Mouse (Mus musculus): ENCODE data around the gene Gm12355. TPM values are rescaled to one million over a fixed set of nuclear protein-coding genes. Genes with fewer than 3 reads are reported as not detected.

Gm12355 gene
- polyA plus RNA-seq, 1 experiment = not detected

DNA sequence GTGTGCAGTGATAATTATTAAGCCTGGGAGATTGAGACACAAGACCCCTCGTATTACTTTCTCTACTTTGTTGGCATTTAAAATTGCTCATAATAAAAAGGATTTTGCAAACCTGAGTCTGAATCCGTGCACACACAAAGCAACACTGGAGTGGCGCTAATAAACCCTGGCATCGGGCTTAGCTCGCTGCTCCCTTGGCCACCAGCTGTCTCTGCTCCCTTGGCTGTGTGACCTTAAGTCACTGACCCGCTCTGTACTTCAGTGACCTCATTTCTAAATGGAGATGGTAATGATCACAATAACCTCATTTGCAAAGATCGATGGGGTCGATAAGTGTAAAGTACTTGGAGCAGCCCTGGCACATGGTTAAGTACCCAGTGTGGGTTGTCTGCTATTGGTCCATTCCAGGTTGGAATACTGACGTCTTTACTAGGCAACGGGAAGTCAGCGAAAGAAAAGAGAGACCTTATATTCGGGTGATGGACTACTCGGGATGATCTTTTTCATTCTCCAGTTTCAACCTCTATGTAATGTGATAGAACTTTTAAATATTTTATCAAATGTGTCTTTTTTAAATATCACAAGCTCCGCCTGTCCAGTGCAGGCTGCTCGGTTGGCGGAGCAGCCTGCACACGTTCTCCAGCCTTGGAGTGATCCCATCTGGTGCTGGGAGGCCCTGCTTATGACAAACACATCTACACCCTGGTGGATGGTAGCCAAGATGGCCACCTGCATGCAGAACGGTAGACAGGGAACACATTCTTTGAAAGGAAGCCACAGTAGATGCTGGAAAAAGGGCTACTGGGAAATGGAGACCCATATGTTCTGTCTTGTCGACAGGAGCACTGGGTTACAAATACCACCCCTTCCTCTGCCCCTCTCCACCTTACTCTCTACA lies 34.7 kb downstream of the Gm12355 start:
- WGBS = 63% methylated on average over 19 of the region's 19 CpGs
- no peak for DNase-seq
- peaks cover 8% of the 10 kb centered on the region; the same call in 1 of the 2 replicates for H3K4me1 ChIP-seq (ENCODE audit: control insufficient read depth, insufficient read depth, low read length)
- TF ChIP-seq CTCF (IDR thresholded peaks at IDR 0.05; ENCODE audit: insufficient read depth, low read length) = no peak
- no peak for TF ChIP-seq POLR2A (IDR thresholded peaks at IDR 0.05; ENCODE audit: borderline replicate concordance, extremely low read depth, low read depth, low read length)
- no peak overlapping the region for H3K4me3 ChIP-seq (replicated peaks; ENCODE audit: extremely low read depth, low read depth, low read length)

DNA sequence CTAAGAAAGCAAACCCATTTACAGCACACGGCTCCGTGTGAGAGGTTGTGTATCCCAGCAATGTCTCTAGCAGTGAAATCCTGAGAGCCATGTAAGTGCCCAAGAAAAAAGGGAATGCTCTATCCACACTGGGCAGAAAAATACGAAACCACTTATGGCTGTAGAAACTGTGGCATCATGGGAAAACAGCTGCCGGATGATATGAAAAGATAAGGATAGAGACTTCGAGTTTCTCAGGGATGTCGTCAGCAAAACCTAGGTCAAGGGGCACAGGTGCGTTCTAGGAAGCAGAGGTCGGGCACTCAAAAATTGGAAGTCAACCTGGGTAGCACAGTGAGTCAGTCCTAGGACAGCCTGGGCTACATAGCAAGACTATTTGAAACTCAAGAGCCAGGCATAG lies 36.2 kb downstream of the Gm12355 start:
- Histone ChIP-seq H3K4me3 (replicated peaks; ENCODE audit: extremely low read depth, low read depth, low read length) (no peak overlapping the region), H3K4me1 (ENCODE audit: control insufficient read depth, insufficient read depth, low read length) (peaks cover 8% of the 10 kb centered on the region; the same call in 1 of the 2 replicates)
- no peak for DNase-seq
- TF ChIP-seq CTCF (IDR thresholded peaks at IDR 0.05; ENCODE audit: insufficient read depth, low read length) (no peak), POLR2A (IDR thresholded peaks at IDR 0.05; ENCODE audit: borderline replicate concordance, extremely low read depth, low read depth, low read length) (no peak)
- WGBS = 71% methylated on average over 8 of the region's 8 CpGs

DNA sequence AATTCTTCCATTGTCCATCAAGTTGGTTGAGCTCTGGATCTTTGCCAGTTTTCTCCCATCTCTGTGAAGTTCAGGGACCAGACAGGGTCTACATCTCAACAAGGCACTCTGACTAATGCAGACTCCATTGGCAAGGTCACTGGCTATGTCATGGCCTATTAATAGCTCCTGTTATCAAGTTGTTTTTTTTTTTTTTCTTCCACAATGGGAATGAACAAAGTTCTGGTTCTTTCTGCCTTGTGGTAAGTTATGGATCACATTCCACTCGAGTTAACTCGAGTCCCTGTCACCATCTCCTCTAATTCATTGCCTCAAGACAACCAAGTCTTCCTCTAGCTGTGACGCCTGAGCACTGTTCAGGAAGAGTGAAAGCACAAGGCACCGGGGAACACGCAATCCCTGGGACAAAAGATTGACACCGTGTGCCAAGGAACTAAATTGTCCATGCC lies 36.6 kb downstream of the Gm12355 start:
- no peak overlapping the region for H3K4me3 ChIP-seq (replicated peaks; ENCODE audit: extremely low read depth, low read depth, low read length)
- WGBS = 33% methylated on average over 6 of the region's 6 CpGs
- DNase-seq = no peak
- TF ChIP-seq CTCF (IDR thresholded peaks at IDR 0.05; ENCODE audit: insufficient read depth, low read length) = no peak
- no peak for TF ChIP-seq POLR2A (IDR thresholded peaks at IDR 0.05; ENCODE audit: borderline replicate concordance, extremely low read depth, low read depth, low read length)
- peaks cover 8% of the 10 kb centered on the region; the same call in 1 of the 2 replicates for H3K4me1 ChIP-seq (ENCODE audit: control insufficient read depth, insufficient read depth, low read length)

DNA sequence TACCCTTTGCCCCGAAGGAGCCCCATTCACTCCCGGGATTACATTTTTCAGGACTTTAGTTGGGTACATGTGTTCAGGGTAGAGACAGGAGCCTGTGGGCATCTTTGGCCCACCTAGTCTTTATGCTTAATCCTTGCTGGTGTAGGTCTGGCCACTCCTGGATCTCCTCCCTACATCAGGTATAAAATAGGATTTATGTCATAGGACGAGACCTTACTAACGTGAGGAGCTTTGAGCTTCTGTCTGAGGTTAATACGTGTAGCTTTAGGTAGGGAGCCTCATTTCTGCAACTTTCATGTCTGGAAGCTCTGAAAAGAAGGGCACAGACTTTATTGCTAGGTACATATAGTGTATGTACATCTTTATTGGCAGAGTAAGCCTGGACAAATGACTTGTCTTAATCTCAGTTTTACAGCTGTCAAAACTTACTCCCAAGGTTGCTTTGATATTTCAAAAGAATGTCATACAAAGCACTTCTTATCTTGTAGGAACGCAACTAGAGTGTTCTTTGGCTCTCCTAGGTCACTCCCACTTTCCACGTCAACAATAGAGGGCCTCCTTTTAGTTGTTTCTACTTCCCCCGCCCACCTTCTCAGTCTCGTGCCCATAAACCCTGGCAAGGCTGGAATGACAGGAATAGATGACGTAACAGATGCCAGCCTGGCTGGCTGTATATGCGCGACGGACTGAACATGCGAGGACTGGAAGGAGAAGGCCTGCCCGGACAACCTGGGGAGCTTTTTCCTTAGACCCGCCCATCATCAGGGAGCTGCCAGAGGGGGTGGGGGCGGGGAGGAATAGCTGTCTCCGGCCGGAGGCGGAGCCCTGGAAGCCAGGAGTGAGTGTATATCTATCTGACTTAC lies 37.5 kb downstream of the Gm12355 start:
- peaks cover 8% of the 10 kb centered on the region; the same call in 1 of the 2 replicates for H3K4me1 ChIP-seq (ENCODE audit: control insufficient read depth, insufficient read depth, low read length)
- TF ChIP-seq POLR2A (IDR thresholded peaks at IDR 0.05; ENCODE audit: borderline replicate concordance, extremely low read depth, low read depth, low read length) (peak; percentile 49; the same call in 1 of the 2 replicates), CTCF (IDR thresholded peaks at IDR 0.05; ENCODE audit: insufficient read depth, low read length) (no peak)
- peak; percentile 87 for DNase-seq
- 6% methylated on average over 20 of the region's 20 CpGs for WGBS
- peak overlapping the region; percentile 70 for H3K4me3 ChIP-seq (replicated peaks; ENCODE audit: extremely low read depth, low read depth, low read length)

DNA sequence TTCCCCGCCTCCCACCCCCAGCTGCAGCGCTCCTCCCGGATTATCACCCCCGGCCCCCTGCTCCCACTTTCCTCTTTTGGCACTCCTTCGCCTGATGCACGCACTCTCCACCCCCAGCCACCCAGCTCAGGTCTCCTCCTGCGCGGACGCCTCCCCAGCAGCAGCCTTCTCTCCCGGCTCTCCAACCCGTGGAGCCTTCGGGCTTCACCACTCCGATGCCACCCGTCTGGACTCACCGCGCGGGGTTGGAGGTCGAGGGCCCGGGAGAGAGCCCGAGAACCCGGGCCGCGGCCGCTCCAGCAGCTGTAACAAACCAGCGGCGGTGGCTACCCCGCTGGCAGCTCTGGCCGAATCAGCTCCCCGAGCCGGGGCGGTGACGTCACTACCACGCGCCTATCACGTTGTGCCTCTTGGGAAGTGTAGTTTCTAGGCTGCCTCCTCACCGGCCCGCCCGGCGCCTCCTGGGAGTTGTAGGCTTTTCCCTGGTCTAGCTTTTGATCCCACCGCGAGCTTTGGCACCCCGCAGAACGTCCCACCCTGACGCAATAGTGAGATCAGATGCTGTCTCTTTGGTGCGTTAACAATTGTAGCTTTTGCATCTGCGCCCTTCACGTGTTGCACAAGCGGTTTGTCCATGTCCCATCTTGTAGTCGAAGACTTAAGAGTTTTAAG lies 38.4 kb downstream of the Gm12355 start, which contains the start of gene Ormdl3:
TSS of gene Ormdl3 (minus strand) at position 477 of the 672 bp plus-strand sequence.
- under 1% methylated on average over 49 of the region's 49 CpGs for WGBS
- peak within 1 kb of the TSS; percentile 92 for H3K4me3 ChIP-seq (replicated peaks; ENCODE audit: extremely low read depth, low read depth, low read length)
- DNase-seq = peak; percentile 98
- peak; percentile 60; the same call in 1 of the 2 replicates for TF ChIP-seq POLR2A (IDR thresholded peaks at IDR 0.05; ENCODE audit: borderline replicate concordance, extremely low read depth, low read depth, low read length)
- TF ChIP-seq CTCF (IDR thresholded peaks at IDR 0.05; ENCODE audit: insufficient read depth, low read length) = no peak
- H3K4me1 ChIP-seq (ENCODE audit: control insufficient read depth, insufficient read depth, low read length) = peaks cover 8% of the 10 kb centered on the region; the same call in 1 of the 2 replicates

DNA sequence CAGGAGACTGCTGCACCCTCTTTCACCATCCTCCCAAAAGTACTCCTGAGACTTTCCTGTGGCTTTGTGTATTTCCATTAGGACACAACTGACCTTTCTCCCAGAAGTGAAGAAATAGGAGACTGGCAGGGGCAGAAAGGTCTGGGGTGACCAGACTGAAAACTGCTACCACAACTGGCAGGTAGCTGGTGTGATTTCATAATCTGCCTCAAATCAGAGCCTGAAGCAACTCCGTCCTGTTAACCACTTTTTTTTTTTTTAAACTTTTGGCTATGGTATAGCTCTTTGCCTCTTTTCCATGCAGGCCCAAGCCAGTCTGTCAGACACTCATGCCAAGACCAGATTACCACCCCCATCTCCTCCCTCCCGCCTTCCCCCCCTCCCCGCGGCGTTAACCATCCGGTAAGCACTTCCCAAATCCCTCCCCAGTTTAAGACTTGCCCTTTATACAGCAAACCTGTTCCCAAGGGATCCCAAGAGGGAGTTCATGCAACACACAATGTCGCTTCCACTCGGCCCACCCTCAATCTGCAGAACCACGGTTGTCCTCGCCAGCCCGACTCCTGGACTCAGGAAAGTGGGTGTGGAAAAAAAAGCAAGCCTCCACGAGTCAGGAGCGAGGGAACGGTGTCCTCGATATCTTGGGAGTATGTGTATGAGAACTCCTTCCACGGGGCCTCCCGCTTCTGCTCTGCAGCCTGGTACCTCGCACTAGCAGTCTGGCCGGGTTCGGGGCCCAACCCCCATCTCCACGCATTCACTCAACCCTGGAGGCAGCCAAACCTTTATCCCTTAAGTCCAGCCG lies 39.2 kb downstream of the Gm12355 start:
- Histone ChIP-seq H3K4me1 (ENCODE audit: control insufficient read depth, insufficient read depth, low read length) (peaks cover 8% of the 10 kb centered on the region; the same call in 1 of the 2 replicates), H3K4me3 (replicated peaks; ENCODE audit: extremely low read depth, low read depth, low read length) (peak overlapping the region; percentile 92)
- DNase-seq = no peak
- 2% methylated on average over 22 of the region's 22 CpGs for WGBS
- TF ChIP-seq POLR2A (IDR thresholded peaks at IDR 0.05; ENCODE audit: borderline replicate concordance, extremely low read depth, low read depth, low read length) = no peak
- TF ChIP-seq CTCF (IDR thresholded peaks at IDR 0.05; ENCODE audit: insufficient read depth, low read length) = no peak

DNA sequence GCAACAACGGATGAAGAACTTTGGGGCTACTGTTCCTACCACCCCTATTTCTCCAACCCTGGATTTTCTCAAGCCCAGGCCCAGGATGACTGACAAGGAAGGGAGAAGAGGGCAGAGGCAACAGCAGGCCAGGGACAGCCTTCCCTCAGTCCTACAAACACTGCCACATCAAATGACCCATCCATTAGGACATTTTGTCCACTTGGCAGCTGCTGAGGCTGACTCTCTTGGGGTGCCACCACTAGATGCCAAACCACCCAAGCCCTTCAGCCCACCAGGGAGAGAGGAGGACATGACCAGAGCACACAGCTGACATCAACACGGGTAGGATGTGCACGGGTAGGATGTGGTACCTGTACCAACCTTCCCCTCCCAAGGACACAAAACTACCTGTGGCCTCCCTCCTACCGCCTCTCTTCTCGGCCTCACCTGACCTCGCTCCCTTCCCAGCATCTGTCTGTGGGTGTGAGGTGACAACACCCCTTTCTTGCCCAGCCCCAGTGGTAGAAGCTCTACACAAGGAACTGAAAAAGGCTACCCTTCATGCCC lies 40.8 kb downstream of the Gm12355 start:
- H3K4me1 ChIP-seq (ENCODE audit: control insufficient read depth, insufficient read depth, low read length) = peaks cover 8% of the 10 kb centered on the region; the same call in 1 of the 2 replicates
- no peak overlapping the region for H3K4me3 ChIP-seq (replicated peaks; ENCODE audit: extremely low read depth, low read depth, low read length)
- 87% methylated on average over 6 of the region's 6 CpGs for WGBS
- TF ChIP-seq CTCF (IDR thresholded peaks at IDR 0.05; ENCODE audit: insufficient read depth, low read length) (no peak), POLR2A (IDR thresholded peaks at IDR 0.05; ENCODE audit: borderline replicate concordance, extremely low read depth, low read depth, low read length) (no peak)
- no peak for DNase-seq

DNA sequence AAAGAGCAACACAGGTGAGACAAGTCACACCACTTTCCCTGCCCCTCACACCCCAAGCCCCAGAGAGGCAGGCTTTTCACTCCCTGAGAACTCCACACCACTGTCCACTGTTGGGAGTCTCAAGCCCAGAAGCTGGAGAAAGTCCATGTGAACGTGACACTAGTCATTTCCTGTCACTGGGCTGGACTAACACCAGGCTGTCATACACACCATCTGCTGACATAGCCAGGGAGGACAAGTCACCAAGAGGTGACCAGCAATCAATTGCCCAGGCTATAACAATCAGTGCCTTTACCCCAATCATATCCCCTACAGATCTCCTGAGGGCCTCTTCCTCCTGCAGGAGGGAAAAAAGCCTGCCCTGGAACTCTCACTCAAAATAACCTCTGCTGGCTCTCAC lies 41.3 kb downstream of the Gm12355 start:
- no peak for DNase-seq
- WGBS = 43% methylated on average over 1 of the region's 1 CpGs
- peaks cover 8% of the 10 kb centered on the region; the same call in 1 of the 2 replicates for H3K4me1 ChIP-seq (ENCODE audit: control insufficient read depth, insufficient read depth, low read length)
- no peak overlapping the region for H3K4me3 ChIP-seq (replicated peaks; ENCODE audit: extremely low read depth, low read depth, low read length)
- TF ChIP-seq CTCF (IDR thresholded peaks at IDR 0.05; ENCODE audit: insufficient read depth, low read length) (no peak), POLR2A (IDR thresholded peaks at IDR 0.05; ENCODE audit: borderline replicate concordance, extremely low read depth, low read depth, low read length) (no peak)

Measured in lung, adult 2 months (tissue).